Mouse (Mus musculus) intestine, postnatal 0 days (tissue): ENCODE results near the gene Rab31. TPM values are rescaled to one million over a fixed set of nuclear protein-coding genes. Genes with fewer than 3 reads are reported as not detected.

Experiments used
- ATAC-seq: fragments of 200-750 bp; cut with Nextera tagmentation; 2 replicates; pipeline ENCODE4 v1.8.0; 2017; ENCODE audit warnings: mild to moderate bottlenecking, moderate TSS enrichment, moderate library complexity
- H3K27ac ChIP-seq: fragments of 300-500 bp; sonication (generic); 2 replicates; pipeline ENCODE4 v1.5.1; 2014; ENCODE audit warnings: mild to moderate bottlenecking, low read depth, low read length, moderate library complexity
- H3K27me3 ChIP-seq: fragments of 300-500 bp; sonication (generic); replicated peaks from 2 replicates; pipeline ENCODE4 v1.6.1; 2014; ENCODE audit warnings: low read length, mixed read lengths; ENCODE audit not compliant: control insufficient read depth, insufficient read depth
- H3K36me3 ChIP-seq: fragments of 300-500 bp; sonication (generic); 2 replicates; pipeline ENCODE4 v1.6.1; 2014; ENCODE audit warnings: mild to moderate bottlenecking, moderate library complexity; ENCODE audit not compliant: control insufficient read depth, insufficient read depth
- H3K4me1 ChIP-seq: fragments of 300-500 bp; sonication (generic); replicated peaks from 2 replicates; pipeline ENCODE4 v1.6.1; 2014; ENCODE audit warnings: antibody characterized with exemption, low read length, mixed read lengths; ENCODE audit not compliant: control insufficient read depth, insufficient read depth
- H3K4me2 ChIP-seq: fragments of 300-500 bp; sonication (generic); replicated peaks from 2 replicates; pipeline ENCODE4 v1.6.1; 2014; ENCODE audit warnings: low read depth, mild to moderate bottlenecking, moderate library complexity
- H3K4me3 ChIP-seq: fragments of 300-500 bp; sonication (generic); 2 replicates; pipeline ENCODE4 v1.5.1; 2014; ENCODE audit warnings: low read depth, low read length
- H3K9ac ChIP-seq: fragments of 300-500 bp; sonication (generic); 2 replicates; pipeline ENCODE4 v1.6.1; 2014; ENCODE audit warnings: mild to moderate bottlenecking, low read depth, low read length
- H3K9me3 ChIP-seq: fragments of 300-500 bp; sonication (generic); 2 replicates; pipeline ENCODE4 v1.6.1; 2016; ENCODE audit warnings: mixed run types; ENCODE audit not compliant: control insufficient read depth
- CTCF ChIP-seq: sonication (generic); IDR thresholded peaks from 2 replicates; pipeline ENCODE4 v1.5.1; 2016; ENCODE audit warnings: low read depth, mild to moderate bottlenecking, control low read depth, antibody characterized with exemption, moderate library complexity
- WGBS: fragments of 180-500 bp; shearing (Covaris S2); extraction: QIAGEN DNeasy Blood & Tissue Kit; methylation state at CpG from one replicate; pipeline ENCODE4 v1.1.7; 2014; 5-methylcytosine and 5-hydroxymethylcytosine counted together
- polyA plus RNA-seq: library from polyadenylated mRNA; unstranded; fragments of >200 nt; fragmentation: Nextera tagmentation; extraction: Ambion mirVana; gene quantifications from 2 replicates; pipeline ENCODE4 v1.2.1, GENCODE M21; 2015

Rab31 gene
- polyA plus RNA-seq, 1 experiment from 2014 or later, result 30.5 TPM

GRCm38 (mm10) chr17:65793307-65793930 is 20.9 kb upstream of the Rab31 start:
- whole genome bisulfite sequencing, result 95% methylated on average over 12 of the region's 12 CpGs
- ATAC-seq, result no peak

GRCm38 (mm10) chr17:65791161-65791560 is 18.6 kb upstream of the Rab31 start:
- Histone ChIP-seq H3K9me3 (no peaks in the 10 kb centered on the region), H3K4me2 (no peak overlapping the region), H3K9ac (no peak overlapping the region), H3K27me3 (no peaks in the 10 kb centered on the region), H3K27ac (no peak overlapping the region), H3K36me3 (peaks cover 9% of the 10 kb centered on the region; the same call in 1 of the 2 replicates), H3K4me3 (no peak overlapping the region), H3K4me1 (no peaks in the 10 kb centered on the region; the same call in 1 of the 2 replicates)
- WGBS, result 90% methylated on average over 2 of the region's 2 CpGs
- no peak for ATAC-seq
- TF ChIP-seq CTCF, result no peak

More at GRCm38 (mm10) chr17:65793307-65793930, 20.9 kb upstream of the Rab31 start:
- H3K36me3 ChIP-seq, result peaks cover 9% of the 10 kb centered on the region; the same call in 1 of the 2 replicates
- H3K4me2 ChIP-seq, result no peak overlapping the region
- no peak for TF ChIP-seq CTCF
- H3K27ac ChIP-seq, result no peak overlapping the region
- H3K4me1 ChIP-seq, result no peaks in the 10 kb centered on the region
- H3K27me3 ChIP-seq, result no peaks in the 10 kb centered on the region
- no peaks in the 10 kb centered on the region for H3K9me3 ChIP-seq
- H3K9ac ChIP-seq, result no peak overlapping the region
- no peak overlapping the region for H3K4me3 ChIP-seq

GRCm38 (mm10) chr17:65789576-65789975 is 17.0 kb upstream of the Rab31 start:
- Histone ChIP-seq H3K9me3 (no peaks in the 10 kb centered on the region), H3K4me1 (peaks cover 4% of the 10 kb centered on the region; the same call in 1 of the 2 replicates), H3K4me2 (no peak overlapping the region), H3K27ac (no peak overlapping the region), H3K36me3 (peaks cover 2% of the 10 kb centered on the region; the same call in 1 of the 2 replicates), H3K27me3 (no peaks in the 10 kb centered on the region), H3K4me3 (no peak overlapping the region), H3K9ac (no peak overlapping the region)
- 88% methylated on average over 6 of the region's 6 CpGs for WGBS
- ATAC-seq, result no peak
- TF ChIP-seq CTCF, result no peak

DNA sequence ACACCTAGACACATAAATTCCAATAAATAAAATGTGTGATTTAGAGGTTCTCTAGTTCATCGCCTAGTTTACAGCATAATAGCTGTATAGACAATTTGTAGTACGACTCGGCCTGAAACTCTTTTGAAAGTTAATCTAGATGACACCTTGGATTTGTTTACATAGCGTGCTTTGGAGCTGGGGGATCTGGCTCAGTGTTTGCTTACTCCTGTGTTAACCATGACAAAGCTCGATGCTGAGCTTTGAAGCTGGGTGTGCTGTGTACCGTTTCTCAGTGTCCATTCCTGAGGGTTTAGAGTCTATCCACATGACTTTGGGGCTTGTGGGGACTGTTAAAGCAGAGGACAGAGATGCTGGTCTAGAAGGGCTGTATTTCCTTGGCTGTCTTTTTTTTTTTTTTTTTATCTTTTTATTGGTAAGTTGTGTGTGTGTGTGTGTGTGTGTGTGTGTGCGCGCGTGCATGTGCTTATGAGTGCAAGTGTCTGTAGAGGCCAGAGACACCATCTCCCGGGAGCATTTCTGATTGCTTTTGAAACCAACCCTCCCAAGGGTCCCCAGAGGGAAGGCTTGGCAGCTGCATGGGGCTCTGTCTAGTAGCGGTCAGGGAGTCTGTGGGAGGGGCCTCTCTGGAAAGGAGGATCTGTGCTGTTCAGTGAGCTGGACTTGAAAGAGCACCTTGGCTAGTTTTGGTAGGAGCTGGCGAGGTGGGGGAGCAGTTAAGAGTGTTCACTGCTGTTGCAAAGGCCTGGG is 16.2 kb upstream of the Rab31 start:
- no peaks in the 10 kb centered on the region for H3K27me3 ChIP-seq
- H3K4me2 ChIP-seq, result no peak overlapping the region
- H3K9me3 ChIP-seq, result no peaks in the 10 kb centered on the region
- no peaks in the 10 kb centered on the region; the same call in 1 of the 2 replicates for H3K36me3 ChIP-seq
- no peak overlapping the region for H3K9ac ChIP-seq
- no peak for ATAC-seq
- no peak overlapping the region for H3K27ac ChIP-seq
- 47% methylated on average over 12 of the region's 12 CpGs for WGBS
- peaks cover 4% of the 10 kb centered on the region; the same call in 1 of the 2 replicates for H3K4me1 ChIP-seq
- TF ChIP-seq CTCF, result no peak
- H3K4me3 ChIP-seq, result no peak overlapping the region

- 86% methylated on average over 4 of the region's 4 CpGs for WGBS
- no peak overlapping the region for H3K4me3 ChIP-seq
- no peaks in the 10 kb centered on the region for H3K9me3 ChIP-seq
- H3K27me3 ChIP-seq, result no peaks in the 10 kb centered on the region
- no peak for ATAC-seq
- no peak for TF ChIP-seq CTCF
- no peak overlapping the region for H3K4me2 ChIP-seq
- H3K4me1 ChIP-seq, result peaks cover 4% of the 10 kb centered on the region; the same call in 1 of the 2 replicates
- H3K27ac ChIP-seq, result no peak overlapping the region
- H3K36me3 ChIP-seq, result no peaks in the 10 kb centered on the region; the same call in 1 of the 2 replicates
- H3K9ac ChIP-seq, result no peak overlapping the region
Observed at GRCm38 (mm10) chr17:65787261-65787660, 14.7 kb upstream of the Rab31 start.

- ATAC-seq, result no peak
- TF ChIP-seq CTCF, result peak; percentile 67
- 66% methylated on average over 7 of the region's 7 CpGs for WGBS
- Histone ChIP-seq H3K9ac (no peak overlapping the region), H3K27me3 (no peaks in the 10 kb centered on the region), H3K4me3 (no peak overlapping the region), H3K27ac (no peak overlapping the region), H3K4me1 (peaks cover 4% of the 10 kb centered on the region; the same call in 1 of the 2 replicates), H3K9me3 (no peaks in the 10 kb centered on the region), H3K4me2 (no peak overlapping the region), H3K36me3 (no peaks in the 10 kb centered on the region; the same call in 1 of the 2 replicates)
Observed at GRCm38 (mm10) chr17:65786225-65786624, 13.7 kb upstream of the Rab31 start.
